Mouse (Mus musculus) heart, adult 2 months (tissue): Measurements from ENCODE around the gene Gfi1b.

Experiments
- CTCF ChIP-seq: fragments of 200-600 bp; IDR thresholded peaks from 2 replicates; pipeline ENCODE4 v1.8.1; 2022; ENCODE audit warnings: antibody characterized with exemption, mild to moderate bottlenecking, moderate library complexity
- EP300 ChIP-seq: fragments of 200-500 bp; IDR thresholded peaks from 2 replicates; pipeline ENCODE4 v1.6.1; 2011; ENCODE audit warnings: low read depth, low read length, control low read depth; ENCODE audit not compliant: insufficient read depth
- POLR2A ChIP-seq: fragments of 200-500 bp; IDR thresholded peaks from 2 replicates; pipeline ENCODE4 v1.6.1; 2011; ENCODE audit warnings: mild to moderate bottlenecking, low read depth, low read length, control low read depth; ENCODE audit not compliant: insufficient read depth

- TF ChIP-seq CTCF: no peak
- TF ChIP-seq EP300: no peak
- TF ChIP-seq POLR2A: no peak
Observed at GRCm38 (mm10) chr2:28612436-28613063, 9.2 kb downstream of the Gfi1b start.
